Mouse (Mus musculus): Measurements from ENCODE around the gene Scrg1.

DNA sequence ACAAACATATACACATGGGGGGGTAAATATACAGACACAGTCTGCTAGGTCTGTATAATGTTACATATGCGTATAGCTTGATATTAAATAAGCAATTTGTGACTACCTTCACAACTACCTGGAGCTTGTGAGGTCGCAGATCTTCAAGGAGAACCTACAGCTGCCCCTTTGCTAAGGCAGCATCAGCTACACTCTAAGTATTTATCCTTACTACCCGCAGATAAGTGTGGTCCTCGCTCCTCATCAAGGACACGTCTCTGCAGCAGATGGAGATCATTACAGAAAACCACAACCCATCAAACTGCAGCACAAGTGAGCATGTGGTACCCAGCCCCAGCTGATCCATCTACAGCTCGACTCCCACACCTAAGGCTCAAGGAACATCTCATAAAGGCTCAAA, 44.4 kb upstream of the Scrg1 start:
- TF ChIP-seq GATA1 (IDR thresholded peaks at IDR 0.05; ENCODE audit: low read length) (no peak), TAL1 (IDR thresholded peaks at IDR 0.05; ENCODE audit: low read length) (no peak)

Measured in erythroblast, embryonic 14.5 days (primary cell).